Mouse (Mus musculus) liver, embryonic 18 days (tissue): Measurements from ENCODE around the gene Ccdc126. TPM values are rescaled to one million over a fixed set of nuclear protein-coding genes. Genes with fewer than 3 reads are reported as not detected.

Source experiments
- polyA plus RNA-seq: library from polyadenylated mRNA; depleted of rRNA; stranded (reverse); fragments of >200 nt; gene quantifications from 2 replicates; pipeline ENCODE4 v1.2.3, GENCODE M21; 2012; rRNA removed

Ccdc126 gene
- polyA plus RNA-seq = 2.2 and 2.4 TPM in 2 replicates

DNA sequence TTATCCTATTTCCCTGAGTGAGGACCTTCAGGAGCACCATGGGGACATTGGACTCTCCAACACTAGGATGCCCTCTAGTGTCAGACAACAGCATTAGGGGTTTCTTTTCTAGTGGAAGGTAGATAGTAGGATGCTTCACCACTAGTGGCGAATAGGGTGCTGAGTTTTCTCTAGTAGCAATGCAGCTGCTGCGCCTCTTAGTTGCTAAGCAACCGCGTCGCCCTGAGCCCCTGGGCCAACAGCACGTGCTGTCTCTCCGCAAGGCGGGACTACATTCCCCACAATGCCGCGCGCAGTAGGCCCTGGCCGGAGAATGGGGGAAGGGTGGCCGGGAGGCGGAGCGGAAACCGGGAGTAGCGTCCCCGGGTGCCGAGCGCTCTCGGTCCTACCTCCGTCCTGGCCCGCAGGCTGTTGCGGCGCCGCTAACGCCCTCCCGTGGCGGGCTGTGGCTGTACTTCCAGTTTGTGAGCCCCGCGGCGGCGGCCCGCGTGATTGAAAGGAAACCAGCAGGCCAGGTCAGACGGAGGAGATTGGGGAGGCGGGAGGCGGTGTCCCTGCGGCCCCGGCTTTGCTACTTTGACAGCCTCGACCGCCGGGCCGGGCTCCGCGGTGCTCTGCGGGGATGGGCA lies at the start of gene Ccdc126:
Gene Ccdc126, plus strand, starts transcription at position 309 of the 629 bp plus-strand sequence.

DNA sequence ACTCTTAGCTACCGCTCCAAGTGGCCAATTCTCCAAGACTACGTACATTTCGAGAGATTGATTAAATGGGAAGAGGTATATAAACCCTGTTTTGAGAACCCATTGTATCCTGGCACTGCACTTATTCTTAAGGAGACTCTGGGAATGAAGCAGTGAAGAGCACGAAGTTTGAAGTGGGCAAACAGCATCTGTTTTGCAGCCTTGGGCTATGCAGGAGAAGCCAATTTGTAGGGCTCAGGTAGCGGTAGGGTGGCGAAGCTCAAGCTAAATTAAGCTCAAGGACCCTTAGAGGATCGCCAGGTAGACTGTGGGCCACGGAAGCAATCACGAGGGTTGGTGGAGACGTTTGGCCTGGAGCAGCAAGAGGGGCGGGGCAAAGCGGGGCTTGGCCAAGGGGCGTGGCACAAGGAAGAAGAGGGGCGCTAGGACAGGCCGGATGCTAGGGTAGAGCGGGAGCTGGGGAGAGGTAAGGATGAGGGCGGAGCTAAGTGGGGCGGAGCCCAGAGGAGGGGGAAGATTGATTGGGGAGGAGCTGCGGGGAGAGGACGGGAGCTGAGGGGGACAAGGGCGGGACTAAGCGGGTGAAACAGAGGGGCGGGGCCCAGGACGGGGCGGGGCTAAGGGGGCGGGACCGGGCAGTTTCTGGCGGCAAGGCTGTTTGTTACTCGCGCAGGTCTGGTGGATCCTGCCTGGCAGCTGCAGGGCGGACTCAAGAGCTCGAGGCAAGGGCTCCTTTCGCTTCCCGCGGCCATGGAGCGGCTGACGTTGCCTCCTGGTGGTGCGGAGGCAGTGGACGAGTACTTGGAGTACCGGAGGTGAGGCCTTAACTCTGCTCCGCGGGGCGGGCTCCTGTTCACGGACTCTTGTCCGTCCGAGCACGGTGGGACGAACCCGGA lies 48.3 kb downstream of the Ccdc126 start, which contains the start of gene Fam221a:
Gene Fam221a, plus strand, starts transcription at position 581 of the 896 bp plus-strand sequence.

Other genes with a start within 250 kb of the Ccdc126 start
- gene Malsu1, start 245.5 kb upstream of the Ccdc126 start, polyA plus RNA-seq = 14.3 and 14.5 TPM in 2 replicates
- gene Igf2bp3, start 104.3 kb upstream of the Ccdc126 start, polyA plus RNA-seq = 8.6 and 9.5 TPM in 2 replicates
- gene Tra2a, start 55.2 kb upstream of the Ccdc126 start, polyA plus RNA-seq = 48.8 and 52.4 TPM in 2 replicates
- gene Fam221a, start 48.5 kb downstream of the Ccdc126 start, polyA plus RNA-seq = 2.2 and 2.3 TPM in 2 replicates
- gene Stk31, start 76.3 kb downstream of the Ccdc126 start, polyA plus RNA-seq = not detected in 2 replicates